Mouse (Mus musculus) heart, postnatal 4 days (tissue): ENCODE measurements around the gene Best2. TPM values are rescaled to one million over a fixed set of nuclear protein-coding genes. Genes with fewer than 3 reads are reported as not detected.

Experiments used
- DNase-seq: peaks from one replicate; pipeline ENCODE4 v3.0.0; 2021
- total RNA-seq, 2 experiments: library from RNA; stranded (reverse); gene quantifications; 2 replicates each; pipeline ENCODE4 v1.2.3; 2021

Gene Best2
- total RNA-seq, 2 experiments from 2014 or later, result not detected

GRCm38 (mm10) chr8:84981644-84982498 is 32.5 kb downstream of the Best2 start:
- peak; percentile 13 for DNase-seq

- DNase-seq, result peak; percentile 86
Observed at GRCm38 (mm10) chr8:84980622-84981358, 33.5 kb downstream of the Best2 start.

- DNase-seq, result peak; percentile 93
Observed at GRCm38 (mm10) chr8:84979599-84980421, 34.5 kb downstream of the Best2 start.

GRCm38 (mm10) chr8:84978248-84978940 is 35.9 kb downstream of the Best2 start, which contains the start of gene Junb:
Junb (minus strand) TSS chr8:84978718.
- peak; percentile 95 for DNase-seq

- DNase-seq, result peak; percentile 71
Observed at GRCm38 (mm10) chr8:84977435-84978247, 36.7 kb downstream of the Best2 start.

GRCm38 (mm10) chr8:84976763-84977434 is 37.4 kb downstream of the Best2 start:
- no peak for DNase-seq

- DNase-seq, result peak; percentile 97
Observed at GRCm38 (mm10) chr8:84976031-84976762, 38.1 kb downstream of the Best2 start.

- peak; percentile 83 for DNase-seq
Observed at GRCm38 (mm10) chr8:84975434-84975833, 38.9 kb downstream of the Best2 start.

GRCm38 (mm10) chr8:84974543-84975142 is 39.7 kb downstream of the Best2 start:
- no peak for DNase-seq

GRCm38 (mm10) chr8:84973803-84974542 is 40.4 kb downstream of the Best2 start:
- DNase-seq, result peak; percentile 71

- DNase-seq, result no peak
Observed at GRCm38 (mm10) chr8:84973079-84973478, 41.3 kb downstream of the Best2 start.

GRCm38 (mm10) chr8:84970913-84971312 is 43.4 kb downstream of the Best2 start:
- DNase-seq, result no peak

GRCm38 (mm10) chr8:84970135-84970790 is 44.1 kb downstream of the Best2 start:
- peak; percentile 27 for DNase-seq

- DNase-seq, result peak; percentile 80
Observed at GRCm38 (mm10) chr8:84969241-84970134, 44.8 kb downstream of the Best2 start, which contains the start of the genes Gm49661, Prdx2 and Rnaseh2a. Gm49661 (minus strand) TSS chr8:84969433. Prdx2 (plus strand) TSS chr8:84969587. Rnaseh2a (minus strand) TSS chr8:84969767.

- no peak for DNase-seq
Observed at GRCm38 (mm10) chr8:84968650-84969049, 45.7 kb downstream of the Best2 start.

- no peak for DNase-seq
Observed at GRCm38 (mm10) chr8:84967532-84968304, 46.6 kb downstream of the Best2 start.
